Mouse (Mus musculus) spleen, embryonic (tissue): ENCODE results near the gene Igsf11.

ENCODE experiments used
- CTCF ChIA-PET: fragments of 350-600 bp; sonication (Branson Sonifier 250); formaldehyde crosslinking; loops from one replicate; lab custom pipeline; 2022; lab: Charles Lee

Gene Igsf11

DNA sequence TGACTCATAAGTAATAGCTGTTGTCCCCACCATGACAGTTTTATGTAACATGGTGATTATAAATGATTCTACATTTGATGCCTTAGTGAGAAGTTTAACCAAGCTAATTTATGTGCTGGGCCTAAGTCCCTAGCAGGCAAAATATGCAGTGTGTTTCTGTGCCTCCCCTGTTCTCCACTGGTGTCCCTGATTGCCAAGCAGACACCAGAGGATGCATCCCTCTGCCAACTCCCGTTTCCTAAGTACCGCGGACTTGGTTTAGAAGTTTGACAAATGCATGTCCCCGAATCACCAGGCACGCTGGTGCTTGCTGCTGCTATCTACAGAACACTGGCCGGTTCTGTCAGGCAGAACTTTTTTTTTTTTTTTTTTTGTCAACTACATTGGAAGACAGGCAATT, 39.0 kb downstream of the Igsf11 start:
- CTCF ChIA-PET: no interaction called here

- CTCF ChIA-PET: no interaction called here
Observed at GRCm38 (mm10) chr16:38940805-38941204, 48.3 kb downstream of the Igsf11 start.

- CTCF ChIA-PET: no interaction called here
Observed at GRCm38 (mm10) chr16:38941275-38941674, 48.8 kb downstream of the Igsf11 start.

DNA sequence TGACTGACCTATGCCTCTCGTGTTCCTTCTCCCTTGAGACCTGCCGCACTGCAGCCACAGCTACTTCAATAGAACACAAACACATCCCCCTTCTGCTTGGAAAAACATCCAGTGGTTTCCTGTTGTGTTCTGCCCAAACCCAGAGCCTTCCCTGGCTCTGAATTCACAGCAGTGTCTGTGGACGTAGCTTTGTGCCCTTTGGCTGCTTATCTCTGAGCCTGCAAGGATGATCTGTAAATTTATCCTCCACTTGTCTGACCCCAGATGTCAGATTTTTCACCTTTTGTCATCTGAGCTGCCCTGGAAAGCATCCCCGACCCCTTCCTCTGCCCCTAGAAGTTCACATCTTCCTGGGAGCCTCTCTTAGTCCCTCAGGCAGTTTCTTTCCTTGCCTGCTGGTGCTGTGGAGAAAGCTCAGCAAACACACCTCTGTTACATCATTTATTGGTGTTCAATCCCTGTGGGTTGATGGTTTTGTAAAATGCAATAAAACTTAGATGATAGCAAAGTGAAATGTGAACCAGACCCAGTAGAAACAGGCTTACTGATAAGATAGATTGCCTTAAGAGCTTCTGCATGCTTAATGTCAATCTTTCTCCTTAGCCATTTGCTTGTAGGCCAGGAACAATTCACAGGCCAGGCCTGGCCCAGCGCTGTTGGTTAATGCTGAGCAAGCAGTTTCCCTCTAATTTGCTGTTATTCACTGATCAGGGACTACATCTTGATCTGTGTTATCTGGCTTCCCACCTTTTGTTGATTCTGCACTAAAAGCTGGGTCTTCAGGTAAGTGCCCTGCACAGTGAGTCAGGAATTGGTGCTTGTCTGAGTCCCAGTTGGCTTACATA, 51.5 kb downstream of the Igsf11 start:
- CTCF ChIA-PET: no interaction called here

DNA sequence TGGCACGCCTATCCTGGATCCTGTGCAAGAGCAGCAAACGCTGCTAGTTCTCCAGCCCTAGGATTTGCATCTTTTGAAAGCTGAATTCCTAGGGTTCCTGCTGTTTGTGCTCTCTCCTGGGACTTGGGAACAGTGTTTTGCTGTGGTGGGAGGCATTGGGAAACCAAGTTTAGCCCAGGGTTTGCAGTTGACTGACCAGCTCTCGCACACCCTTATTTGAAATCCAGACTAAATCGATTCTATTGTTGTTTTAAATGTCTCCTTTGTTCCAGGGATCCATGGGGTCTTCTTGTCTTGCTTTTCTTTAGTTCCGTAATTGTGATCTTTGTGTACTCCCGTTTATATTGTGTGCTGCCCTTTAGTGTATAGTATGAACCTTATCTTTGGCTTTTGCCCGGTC, 52.6 kb downstream of the Igsf11 start:
- CTCF ChIA-PET: no interaction called here

DNA sequence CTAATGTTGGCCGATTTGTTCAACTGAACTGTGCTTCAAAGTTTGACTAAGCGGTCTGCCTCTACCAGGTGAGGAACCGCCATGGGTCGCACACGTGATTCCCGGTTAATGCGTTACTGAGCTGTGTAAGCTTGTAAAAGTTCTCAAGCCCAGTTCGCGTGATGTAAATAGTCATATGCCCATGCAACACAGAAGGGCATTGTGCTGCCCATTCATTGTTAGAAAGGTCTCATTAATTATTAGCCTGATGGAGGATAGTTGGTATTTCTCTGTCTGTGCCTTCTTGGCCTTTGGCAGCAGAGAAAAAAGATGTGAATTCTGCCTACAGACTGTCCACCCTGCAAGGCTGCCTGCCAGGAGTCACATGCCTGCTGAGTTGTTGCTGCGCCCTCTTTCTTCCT, 53.1 kb downstream of the Igsf11 start:
- CTCF ChIA-PET: no interaction called here

DNA sequence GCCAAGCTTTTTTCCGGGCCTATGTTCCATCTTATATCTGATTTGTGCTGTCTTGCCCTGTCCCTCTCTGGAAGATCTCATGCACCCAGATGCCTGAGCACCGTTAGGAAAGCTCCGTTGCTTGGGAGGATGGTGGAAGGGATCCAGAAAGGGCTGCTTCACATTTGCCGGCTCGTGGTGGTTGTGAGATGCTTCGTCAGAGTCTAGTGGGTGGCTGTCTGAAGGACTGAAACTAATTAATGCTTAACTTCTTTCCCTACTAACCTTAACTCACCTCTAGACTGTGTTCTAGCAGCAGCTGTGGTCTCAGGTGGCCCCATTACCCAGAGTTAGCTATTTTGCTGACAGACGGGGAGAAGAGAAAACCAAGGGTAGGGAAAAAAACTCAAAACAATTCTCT, 54.0 kb downstream of the Igsf11 start:
- CTCF ChIA-PET: no interaction called here

DNA sequence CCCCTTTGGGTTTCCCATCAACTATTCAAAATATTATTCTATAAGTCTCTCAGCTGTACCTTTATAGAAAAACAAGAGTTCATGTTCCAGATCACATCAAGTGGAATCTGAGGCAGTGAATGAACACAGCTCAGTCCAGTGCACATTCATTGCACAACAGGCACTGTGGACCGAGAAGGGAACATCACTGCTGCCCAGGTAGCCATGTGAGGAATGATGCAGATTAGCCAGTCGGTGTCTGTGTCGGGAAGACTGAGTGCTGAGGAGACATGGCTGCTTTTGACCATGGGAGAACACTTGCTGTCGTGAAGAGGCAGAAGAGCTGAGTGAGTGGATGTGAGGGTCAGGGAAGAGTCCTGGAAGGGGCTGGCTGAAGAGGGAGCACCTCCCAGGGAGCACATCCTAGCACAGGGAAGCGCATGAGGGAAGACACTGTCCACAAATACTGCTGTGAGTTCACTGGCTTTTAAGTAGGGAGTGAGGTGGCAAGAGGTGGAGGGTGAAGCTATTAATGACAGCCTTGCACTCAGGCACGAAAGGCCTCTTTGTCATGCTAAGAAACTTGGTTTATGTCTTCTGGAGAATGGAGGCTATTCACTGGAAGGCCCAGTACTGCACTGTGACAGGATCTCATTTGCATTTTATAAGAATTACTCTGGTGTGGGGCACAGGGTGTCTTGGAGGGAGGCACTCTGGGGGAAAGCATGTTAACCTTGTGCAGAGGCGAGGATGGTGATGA, 54.8 kb downstream of the Igsf11 start:
- CTCF ChIA-PET: no interaction called here

DNA sequence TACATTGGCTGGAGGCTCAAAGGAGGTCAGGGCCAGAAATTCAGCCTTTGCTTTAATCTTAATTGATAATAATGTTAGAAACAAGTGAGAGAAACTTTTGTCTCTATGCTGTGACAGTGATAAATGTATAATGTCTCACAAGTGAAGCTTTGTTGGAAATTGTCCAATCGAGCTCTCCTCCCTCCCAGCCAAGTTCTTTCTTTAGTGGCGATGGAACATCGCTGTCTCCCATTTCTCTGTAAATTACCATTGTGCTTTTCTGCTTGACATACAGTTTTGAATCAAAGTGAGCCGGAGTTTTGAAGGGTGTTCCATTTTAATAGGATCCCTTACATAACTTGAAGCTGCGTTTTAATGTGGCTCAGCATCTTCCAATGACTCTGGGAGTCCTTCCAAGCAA, 56.0 kb downstream of the Igsf11 start:
- CTCF ChIA-PET: no interaction called here

DNA sequence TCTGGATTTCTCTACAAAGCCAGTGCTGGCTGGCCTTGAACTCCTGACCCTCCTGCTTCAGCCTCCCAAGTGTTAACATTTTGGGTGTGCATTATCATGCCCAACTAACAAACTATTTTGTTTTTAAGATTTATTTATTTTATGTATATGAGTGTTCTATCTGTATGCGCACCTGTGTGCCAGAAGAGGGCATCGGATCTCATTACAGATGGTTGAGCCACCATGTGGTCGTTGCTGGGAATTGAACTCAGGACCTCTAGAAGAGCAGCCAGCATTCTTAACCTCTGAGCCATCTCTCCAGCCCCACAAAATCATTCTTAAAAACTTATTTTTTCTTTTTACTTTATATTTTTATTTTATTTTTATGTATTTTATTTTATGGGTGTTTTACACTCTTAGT, 60.4 kb downstream of the Igsf11 start:
- CTCF ChIA-PET: no interaction called here

- CTCF ChIA-PET: no interaction called here
Observed at GRCm38 (mm10) chr16:38953821-38954220, 61.4 kb downstream of the Igsf11 start.

- CTCF ChIA-PET: no interaction called here
Observed at GRCm38 (mm10) chr16:38954501-38955288, 62.2 kb downstream of the Igsf11 start.

DNA sequence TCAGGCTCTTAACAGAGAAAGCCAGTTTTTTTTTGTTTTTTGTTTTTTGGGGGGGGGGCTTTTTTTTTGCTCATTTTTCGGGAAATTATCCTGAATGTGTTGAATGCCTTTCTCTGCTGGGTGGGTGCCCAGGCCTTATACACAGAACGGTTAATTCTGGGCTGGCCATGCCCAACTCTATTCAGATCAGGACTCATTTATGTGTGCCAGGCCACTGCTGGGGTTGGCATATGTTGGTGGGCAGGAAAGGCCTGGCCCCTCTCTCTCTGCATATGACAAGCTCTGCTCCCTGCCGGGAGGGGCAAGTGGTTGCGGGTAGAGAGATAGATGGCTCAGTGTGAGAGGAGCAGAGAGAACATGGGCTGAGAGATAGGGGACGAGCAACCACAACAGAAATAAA, 62.8 kb downstream of the Igsf11 start:
- CTCF ChIA-PET: no interaction called here

DNA sequence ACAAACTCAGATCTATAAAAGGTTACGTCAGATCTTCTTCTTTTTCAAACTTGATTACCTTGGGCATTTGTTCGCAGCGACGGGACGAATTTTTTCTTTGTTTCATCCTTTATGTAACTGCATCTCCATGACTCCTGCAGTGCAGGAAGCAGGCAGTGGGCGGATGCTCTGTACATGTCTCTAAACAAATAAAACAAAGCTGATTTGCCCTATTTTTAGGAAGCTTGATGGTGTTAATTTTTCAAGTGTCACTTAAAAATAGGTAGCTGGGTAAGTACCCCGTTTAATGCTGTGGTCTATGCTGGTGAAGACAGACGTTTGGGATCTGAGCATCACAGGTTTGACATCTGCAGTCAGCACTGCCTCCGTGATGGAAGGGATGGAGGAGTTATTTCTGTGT, 66.3 kb downstream of the Igsf11 start:
- CTCF ChIA-PET: no interaction called here

DNA sequence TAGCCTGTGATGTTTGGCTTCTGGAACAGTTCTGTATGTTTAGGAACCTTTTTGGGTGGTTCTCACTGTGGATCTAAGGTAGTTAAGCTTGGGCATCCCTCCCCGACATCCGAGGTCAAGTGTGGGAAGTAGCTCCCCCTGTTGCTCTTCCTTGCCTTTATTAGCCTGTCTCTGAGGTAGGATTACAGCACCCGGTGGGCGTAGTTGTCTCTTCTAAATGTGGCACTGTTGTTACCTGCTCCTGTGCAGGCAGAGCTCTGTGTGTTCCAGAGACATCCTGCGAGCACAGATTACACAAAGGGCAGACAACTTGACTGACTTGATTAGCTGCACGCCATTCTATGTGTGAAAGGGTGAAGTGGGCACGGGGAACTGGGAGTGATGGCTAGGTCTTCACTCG, 68.1 kb downstream of the Igsf11 start:
- CTCF ChIA-PET: no interaction called here

DNA sequence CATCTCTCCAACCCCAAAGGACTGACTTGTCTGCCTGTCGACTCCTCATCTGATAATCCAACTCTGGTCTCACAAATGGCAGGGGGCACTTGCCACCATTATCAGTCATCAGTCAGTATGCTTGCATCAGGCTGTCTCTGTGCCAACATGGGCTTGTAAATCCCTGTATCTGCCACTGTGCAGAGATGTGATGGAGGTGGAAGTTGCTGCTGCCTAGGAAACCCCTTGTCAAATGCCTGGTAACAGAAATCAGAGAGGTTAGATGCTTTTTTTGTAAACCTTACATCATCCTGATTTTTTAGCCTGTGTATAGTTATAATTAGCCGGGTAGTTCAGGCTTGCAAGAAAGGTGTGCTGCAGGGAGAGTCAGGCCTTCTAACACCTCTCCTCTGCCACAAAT, 69.4 kb downstream of the Igsf11 start:
- CTCF ChIA-PET: no interaction called here

DNA sequence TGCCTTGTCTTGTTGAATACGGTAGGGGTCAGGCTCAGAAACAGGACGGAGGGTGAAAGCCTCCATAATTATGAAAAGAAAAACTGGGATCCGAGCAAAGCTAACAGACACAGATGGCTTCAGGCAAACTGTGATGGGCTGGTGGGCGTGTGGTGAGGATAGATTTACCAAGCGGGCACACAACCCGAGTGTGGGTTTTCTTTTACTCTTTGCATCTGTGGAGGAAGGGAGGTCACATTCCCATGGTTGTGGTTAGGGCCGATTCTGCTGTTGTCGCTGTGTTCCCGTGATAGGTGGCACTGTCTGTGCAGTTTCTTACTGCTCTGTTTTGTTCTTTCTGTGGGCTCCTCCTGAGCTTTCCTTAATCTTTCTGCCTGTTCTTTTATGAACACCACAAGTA, 70.2 kb downstream of the Igsf11 start:
- CTCF ChIA-PET: no interaction called here

GRCm38 (mm10) chr16:38967026-38967425, 74.6 kb downstream of the Igsf11 start:
- CTCF ChIA-PET: no interaction called here

- CTCF ChIA-PET: no interaction called here
Observed at GRCm38 (mm10) chr16:38976151-38976550, 83.7 kb downstream of the Igsf11 start.

- CTCF ChIA-PET: no interaction called here
Observed at GRCm38 (mm10) chr16:38978546-38978945, 86.1 kb downstream of the Igsf11 start.

GRCm38 (mm10) chr16:38980546-38980945, 88.1 kb downstream of the Igsf11 start:
- CTCF ChIA-PET: no interaction called here

GRCm38 (mm10) chr16:38982051-38982450, 89.6 kb downstream of the Igsf11 start:
- CTCF ChIA-PET: no interaction called here
